Mouse (Mus musculus) neutrophil, adult 5-6 weeks (primary cell): ENCODE results near the gene Itgax. TPM values are rescaled to one million over a fixed set of nuclear protein-coding genes. Genes with fewer than 3 reads are reported as not detected.

Experiments
- ATAC-seq: fragments of 151-379, 151-347 bp; 2 replicates; pipeline ENCODE4 v1.8.0; 2017; ENCODE audit warnings: mild to moderate bottlenecking, moderate TSS enrichment; ENCODE audit not compliant: insufficient number of reproducible peaks, poor library complexity, low FRiP score, severe bottlenecking; ENCODE audit errors: extremely low read depth
- total RNA-seq: library from RNA; stranded (forward); fragments of 200-1000 nt; gene quantifications from 2 replicates; pipeline ENCODE4 v1.2.3, GENCODE M21; 2017

The Itgax gene
- total RNA-seq, 1 experiment from 2014 or later = 62.5 TPM

DNA sequence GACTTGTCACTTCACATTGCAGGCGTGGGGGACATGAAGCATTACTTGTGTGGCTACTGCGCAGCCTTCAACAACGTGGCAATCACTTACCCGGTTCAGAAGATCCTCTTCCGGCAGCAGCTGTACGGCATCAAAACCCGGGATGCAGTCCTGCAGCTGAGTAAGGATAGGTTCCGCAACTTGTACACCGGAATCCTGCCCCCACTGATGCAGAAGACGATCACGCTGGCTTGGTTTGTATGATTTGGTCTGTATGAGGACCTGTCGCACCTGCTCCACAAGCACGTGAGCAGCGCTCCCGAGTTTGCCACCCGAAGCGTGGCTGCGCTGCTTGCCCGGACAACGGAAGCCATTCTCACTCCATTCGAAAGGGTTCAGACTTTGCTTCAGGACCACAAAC, 24.7 kb downstream of the Itgax start, which contains the start of gene Itgad:
Gene Itgad, plus strand, starts transcription at position 301 of the 400 bp plus-strand sequence.
- no peak for ATAC-seq

DNA sequence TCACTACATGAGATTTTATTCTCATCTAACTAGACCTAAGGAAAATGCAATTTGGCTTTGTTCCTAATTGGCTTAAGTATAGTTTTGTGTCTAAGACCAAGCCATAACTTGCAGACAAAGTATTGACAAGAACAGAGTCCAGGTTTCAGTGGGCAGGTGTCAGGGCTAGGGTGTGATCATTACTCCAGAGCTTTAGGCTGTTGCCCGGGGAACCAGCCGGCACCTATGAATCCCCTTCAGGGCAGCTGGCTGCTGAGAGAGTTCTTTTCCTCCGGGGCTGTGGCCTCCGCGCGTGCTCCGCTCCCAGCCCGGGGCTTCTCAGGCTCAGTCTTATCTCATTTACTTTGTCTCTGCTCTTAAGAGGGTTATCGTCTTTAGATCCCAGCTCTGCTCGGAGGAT, 25.6 kb downstream of the Itgax start:
- no peak for ATAC-seq

DNA sequence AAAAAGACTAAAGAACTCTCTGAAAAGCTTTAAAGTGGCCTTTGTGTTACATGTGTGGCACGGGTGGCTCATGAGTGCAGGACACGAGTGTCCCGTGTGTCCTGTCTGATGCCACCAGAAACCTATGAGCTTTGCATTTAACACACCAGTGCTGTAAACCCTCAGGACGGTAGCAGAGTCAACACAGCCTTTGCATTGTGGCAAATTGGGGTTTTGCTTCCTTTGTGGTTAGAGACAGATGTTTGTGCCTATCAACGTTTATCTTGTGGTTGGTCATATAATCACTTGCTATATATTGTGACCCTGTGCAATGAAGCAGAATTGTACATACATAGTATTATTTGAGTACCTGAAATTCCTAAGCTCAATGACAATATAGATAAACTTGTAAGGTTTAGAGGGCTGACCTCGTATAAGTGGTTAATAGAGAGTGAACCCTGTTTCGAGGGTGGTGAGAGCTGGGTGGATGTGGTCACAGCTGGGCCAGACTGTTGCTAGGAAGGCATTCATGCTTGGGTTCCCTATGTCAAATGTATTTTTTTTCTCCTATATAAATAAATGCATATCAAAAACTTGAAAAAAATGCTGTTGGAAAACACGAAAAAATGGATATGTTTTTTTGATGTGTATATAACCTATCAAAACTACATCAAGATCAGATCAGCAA, 29.5 kb downstream of the Itgax start:
- 0 out of 2 replicates have a peak, but pooled peaks have one; percentile 23 for ATAC-seq

DNA sequence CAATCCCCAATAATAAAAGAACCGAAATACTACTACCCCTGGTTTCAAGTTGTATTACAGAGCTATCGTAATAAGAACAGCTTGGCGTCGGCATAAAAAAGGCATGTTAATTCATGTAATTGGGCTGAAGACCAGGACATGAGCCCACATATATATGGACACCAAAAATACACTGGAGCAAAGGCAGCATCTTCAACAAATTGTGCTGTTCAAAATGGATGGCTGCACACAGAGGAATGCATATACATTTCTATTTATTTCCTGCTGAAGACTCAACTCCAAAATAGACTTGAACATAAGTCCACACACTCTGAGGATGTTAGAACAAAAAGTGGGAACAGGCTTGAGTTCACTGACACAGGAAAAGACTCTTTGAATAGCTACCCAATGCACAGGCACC, 34.7 kb downstream of the Itgax start:
- no peak for ATAC-seq

DNA sequence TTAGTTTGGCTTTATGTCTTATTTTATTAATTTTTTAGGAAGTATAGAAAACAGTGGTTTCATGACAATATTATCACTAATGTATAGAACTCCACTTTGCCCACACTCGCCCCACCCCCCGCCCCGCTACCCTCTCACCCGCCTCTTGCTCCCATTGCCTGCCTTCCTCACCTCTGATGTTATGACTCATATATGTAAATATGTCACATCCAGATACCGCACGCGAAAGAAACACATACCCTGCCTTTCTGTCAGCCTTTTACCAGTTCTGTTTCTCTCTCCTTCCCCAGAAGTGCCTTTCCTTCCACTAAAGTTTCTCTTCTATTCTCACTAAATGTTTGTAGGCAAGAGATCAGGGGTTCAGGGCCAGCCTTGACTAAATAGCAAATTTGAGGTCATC, 37.0 kb downstream of the Itgax start:
- ATAC-seq = no peak

DNA sequence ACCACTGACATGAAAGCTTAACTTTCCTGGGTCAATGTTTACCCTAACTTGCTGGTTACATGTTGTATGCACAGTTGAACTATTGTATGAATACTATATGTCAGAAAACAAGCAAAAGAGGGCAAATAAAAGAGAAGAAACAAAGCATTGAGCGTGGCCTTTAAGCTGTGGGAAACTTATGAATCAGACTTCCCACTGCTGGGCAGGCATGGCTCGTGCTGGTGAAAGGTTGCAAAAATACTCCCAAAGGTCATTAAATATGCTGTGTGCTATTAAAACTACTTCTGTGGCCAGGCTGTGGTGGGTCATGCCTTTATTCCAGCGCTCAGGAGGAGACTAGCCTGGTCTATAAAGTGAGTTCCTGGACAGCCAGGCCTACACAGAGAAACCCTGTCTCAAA, 40.6 kb downstream of the Itgax start:
- ATAC-seq = no peak

DNA sequence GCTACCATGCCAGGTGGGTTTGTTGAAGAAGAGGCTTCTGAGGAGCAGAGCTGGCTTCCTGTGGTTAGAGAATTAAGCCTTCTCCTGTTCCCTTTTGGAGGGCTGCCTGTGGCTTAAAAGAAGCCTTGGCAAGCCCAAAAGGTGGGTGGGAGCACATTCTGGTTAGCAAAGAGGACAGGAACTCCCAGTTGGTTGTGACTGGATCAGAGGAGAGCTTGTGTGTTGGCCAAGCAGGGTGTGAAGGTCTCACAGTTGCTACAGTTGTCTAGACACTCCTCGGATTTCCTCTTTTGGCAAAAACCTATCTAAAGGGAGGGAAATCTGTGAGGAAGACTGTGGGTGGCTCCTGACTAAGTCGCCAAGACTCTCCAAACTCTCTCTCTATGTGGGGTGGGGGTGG, 49.0 kb downstream of the Itgax start:
- no peak for ATAC-seq

DNA sequence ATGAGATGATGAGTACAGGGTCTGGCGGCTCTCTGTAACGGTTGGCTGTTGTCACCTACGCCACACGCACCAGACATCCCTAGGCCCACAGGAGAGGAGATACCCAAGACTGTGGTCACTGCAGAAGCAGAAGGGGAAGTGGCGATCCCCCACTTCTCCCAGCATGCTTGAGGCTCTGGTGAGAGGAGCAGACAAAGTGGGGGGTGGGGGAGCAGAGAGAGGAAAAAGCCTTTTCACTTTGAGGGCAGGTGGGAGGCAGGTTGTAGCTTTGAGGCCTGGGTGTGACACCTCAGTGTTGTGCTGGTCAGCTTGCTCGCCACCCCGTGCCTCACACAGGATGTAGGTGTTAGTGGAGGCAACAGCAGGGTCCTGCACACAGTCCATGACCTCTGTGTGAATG, 50.8 kb downstream of the Itgax start:
- peak; percentile 60 for ATAC-seq

DNA sequence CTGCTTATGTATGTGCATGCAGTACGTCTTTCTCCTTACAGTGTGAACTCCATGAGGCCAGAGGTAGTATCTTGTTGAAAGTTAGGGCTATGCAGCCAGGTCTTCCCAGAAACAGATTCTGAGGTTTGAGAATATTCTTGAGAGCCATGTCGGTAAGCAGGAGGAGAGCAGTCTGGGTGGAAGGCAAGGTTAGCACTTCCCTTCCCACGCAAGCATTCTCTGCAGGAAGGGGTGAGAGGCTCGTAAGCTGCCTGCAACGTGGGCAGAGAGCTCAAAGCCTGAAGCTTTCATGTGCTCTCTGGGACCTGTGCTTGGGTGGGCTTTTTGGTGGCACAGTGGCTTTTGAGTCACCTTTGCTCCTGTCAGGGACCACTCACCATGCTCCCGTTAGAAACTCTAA, 51.2 kb downstream of the Itgax start:
- 0 out of 2 replicates have a peak, but pooled peaks have one; percentile 9 for ATAC-seq

DNA sequence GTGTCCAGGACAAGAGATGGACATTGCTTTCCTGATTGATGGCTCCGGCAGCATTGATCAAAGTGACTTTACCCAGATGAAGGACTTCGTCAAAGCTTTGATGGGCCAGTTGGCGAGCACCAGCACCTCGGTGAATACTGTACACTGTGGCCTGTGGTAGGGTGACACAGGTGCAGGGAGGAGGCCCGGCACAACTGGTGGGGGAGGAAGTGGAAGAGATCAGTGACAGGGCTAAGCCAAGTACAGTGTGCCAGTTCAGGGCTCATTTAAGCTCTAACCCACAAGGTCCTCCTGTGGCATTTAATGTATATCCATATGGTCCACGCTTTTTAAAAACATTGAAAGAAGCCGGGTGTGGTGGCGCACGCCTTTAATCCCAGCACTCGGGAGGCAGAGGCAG, 52.3 kb downstream of the Itgax start:
- peak; percentile 18; the same call in 1 of the 2 replicates for ATAC-seq

Other genes with a start within 250 kb of the Itgax start
- gene Prss53, start 238.6 kb upstream of the Itgax start, total RNA-seq = not detected in 2 replicates
- not detected in 2 replicates for gene Gm21974, start 234.1 kb upstream of the Itgax start, total RNA-seq
- 4.8 and 8.5 TPM in 2 replicates for gene Vkorc1, start 233.9 kb upstream of the Itgax start, total RNA-seq
- 9.6 and 11.6 TPM in 2 replicates for gene Bckdk, start 225.5 kb upstream of the Itgax start, total RNA-seq
- gene Kat8, start 217.0 kb upstream of the Itgax start, total RNA-seq = 50.2 and 71.2 TPM in 2 replicates
- gene Prss8, start 199.4 kb upstream of the Itgax start, total RNA-seq = 0.25 and 1.3 TPM in 2 replicates
- 1.2 and 2.0 TPM in 2 replicates for gene Prss36, start 182.8 kb upstream of the Itgax start, total RNA-seq
- 121 and 134 TPM in 2 replicates for gene Fus, start 162.1 kb upstream of the Itgax start, total RNA-seq
- 10.5 and 16.2 TPM in 2 replicates for gene Pycard, start 135.7 kb upstream of the Itgax start, total RNA-seq
- 0.70 and 0.86 TPM in 2 replicates for gene Trim72, start 125.6 kb upstream of the Itgax start, total RNA-seq
- 339 and 346 TPM in 2 replicates for gene Itgam, start 66.9 kb upstream of the Itgax start, total RNA-seq
- 23.6 and 30.6 TPM in 2 replicates for gene Gm49368, start 66.9 kb upstream of the Itgax start, total RNA-seq
- gene Itgad, start 24.8 kb downstream of the Itgax start, total RNA-seq = 0.12 and 1.8 TPM in 2 replicates
- not detected in 2 replicates for gene Cox6a2, start 76.8 kb downstream of the Itgax start, total RNA-seq
- gene Armc5, start 107.8 kb downstream of the Itgax start, total RNA-seq = 5.8 and 7.1 TPM in 2 replicates
- gene 9130023H24Rik, start 108.5 kb downstream of the Itgax start, total RNA-seq = 5.2 and 5.6 TPM in 2 replicates
- 0.70 and 1.2 TPM in 2 replicates for gene Tgfb1i1, start 117.3 kb downstream of the Itgax start, total RNA-seq
- gene Slc5a2, start 136.1 kb downstream of the Itgax start, total RNA-seq = not detected in 2 replicates
- 10.4 and 11.4 TPM in 2 replicates for gene BC017158, start 168.6 kb downstream of the Itgax start, total RNA-seq